Mouse (Mus musculus): ENCODE data around the gene Abat. TPM values are rescaled to one million over a fixed set of nuclear protein-coding genes. Genes with fewer than 3 reads are reported as not detected.
A peak's percentile ranks its signal among the peaks of the same experiment; 100 is the strongest.

The Abat gene
- total and polyA plus RNA-seq, 3 experiments, result 5.7 to 11.5 (median 6.9) TPM

DNA sequence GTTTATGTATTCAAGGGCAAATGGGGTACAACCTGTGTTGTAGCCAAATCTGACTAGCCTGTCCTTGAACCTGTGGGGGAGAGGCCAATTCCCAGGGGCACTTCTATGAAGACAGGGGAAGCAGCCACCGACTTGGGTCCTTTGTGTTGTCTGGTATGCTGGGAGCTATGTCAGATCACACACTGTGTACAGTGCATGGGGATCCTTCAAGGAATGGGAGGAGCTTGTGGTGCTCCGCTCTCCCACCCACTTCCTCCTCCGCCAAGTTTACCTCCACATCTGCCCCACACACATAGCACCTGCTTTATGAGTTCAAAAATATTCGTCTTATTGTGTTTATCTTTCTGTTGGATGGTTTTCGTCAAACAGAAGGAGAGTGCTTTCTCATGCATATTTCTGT, 66.3 kb downstream of the Abat start:
- Histone ChIP-seq H3K79me2 (replicated peaks; ENCODE audit: control insufficient read depth, insufficient read depth, low read length) (no peaks in the 10 kb centered on the region), H3K4me1 (ENCODE audit: control insufficient read depth, insufficient read depth, low read length) (no peaks in the 10 kb centered on the region), H3K9ac (ENCODE audit: low read depth, low read length) (no peak overlapping the region), H3K27me3 (ENCODE audit: control insufficient read depth, insufficient read depth, low read length) (peaks cover 1% of the 10 kb centered on the region; the same call in 1 of the 2 replicates), H3K36me3 (ENCODE audit: control insufficient read depth, insufficient read depth, low read length) (no peaks in the 10 kb centered on the region), H3K4me3 (no peak overlapping the region), H3K27ac (no peak overlapping the region)
- no peak for DNase-seq
- intact Hi-C loops (cut with DNase I), result no loop called here
- TF ChIP-seq POLR2A (IDR thresholded peaks at IDR 0.05; ENCODE audit: insufficient read depth, low read depth, low read length), result no peak
- no peak for TF ChIP-seq EP300 (IDR thresholded peaks at IDR 0.05; ENCODE audit: insufficient read depth, low read depth, low read length)
- no peak for TF ChIP-seq CTCF (IDR thresholded peaks at IDR 0.05)
- 76% methylated on average over 5 of the region's 5 CpGs for WGBS

DNA sequence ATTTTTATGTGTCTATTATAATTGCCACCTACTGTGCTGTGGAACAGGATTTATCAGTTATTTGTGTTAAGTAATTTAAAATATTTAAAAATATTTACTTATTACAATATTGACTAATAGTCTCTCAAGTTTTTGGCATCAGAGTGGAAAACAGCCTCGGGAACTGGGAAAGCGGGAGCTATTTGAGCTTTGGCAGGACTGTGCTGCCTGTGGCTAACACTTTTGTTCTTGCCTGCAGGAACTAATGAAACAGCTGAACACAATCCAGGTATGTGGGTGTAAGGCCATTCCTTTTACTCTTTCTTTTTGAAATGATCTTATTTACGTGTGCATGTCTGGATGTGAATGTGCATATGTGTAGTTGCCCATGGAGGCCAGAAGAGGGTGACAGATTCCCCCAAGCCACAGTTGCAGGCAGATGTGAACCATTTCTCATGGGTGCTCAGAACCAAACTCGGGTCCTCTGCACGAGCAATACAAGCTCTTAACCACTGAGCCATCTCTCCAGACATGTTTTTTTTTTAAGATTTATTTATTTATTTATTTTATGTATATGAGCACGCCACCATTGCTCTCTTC, 68.5 kb downstream of the Abat start:
- H3K9ac ChIP-seq (ENCODE audit: low read depth, low read length), result no peak overlapping the region
- H3K27me3 ChIP-seq (ENCODE audit: control insufficient read depth, insufficient read depth, low read length), result no peaks in the 10 kb centered on the region
- H3K4me1 ChIP-seq (ENCODE audit: control insufficient read depth, insufficient read depth, low read length), result no peaks in the 10 kb centered on the region
- no peak for TF ChIP-seq EP300 (IDR thresholded peaks at IDR 0.05; ENCODE audit: insufficient read depth, low read depth, low read length)
- no peak for TF ChIP-seq POLR2A (IDR thresholded peaks at IDR 0.05; ENCODE audit: insufficient read depth, low read depth, low read length)
- peak; percentile 18; the same call in 1 of the 2 replicates for TF ChIP-seq CTCF (IDR thresholded peaks at IDR 0.05)
- intact Hi-C loops (cut with DNase I), result no loop called here
- DNase-seq, result no peak
- H3K79me2 ChIP-seq (replicated peaks; ENCODE audit: control insufficient read depth, insufficient read depth, low read length), result no peaks in the 10 kb centered on the region
- no peak overlapping the region for H3K27ac ChIP-seq
- WGBS, result 94% methylated on average over 6 of the region's 6 CpGs
- no peaks in the 10 kb centered on the region for H3K36me3 ChIP-seq (ENCODE audit: control insufficient read depth, insufficient read depth, low read length)
- no peak overlapping the region for H3K4me3 ChIP-seq

DNA sequence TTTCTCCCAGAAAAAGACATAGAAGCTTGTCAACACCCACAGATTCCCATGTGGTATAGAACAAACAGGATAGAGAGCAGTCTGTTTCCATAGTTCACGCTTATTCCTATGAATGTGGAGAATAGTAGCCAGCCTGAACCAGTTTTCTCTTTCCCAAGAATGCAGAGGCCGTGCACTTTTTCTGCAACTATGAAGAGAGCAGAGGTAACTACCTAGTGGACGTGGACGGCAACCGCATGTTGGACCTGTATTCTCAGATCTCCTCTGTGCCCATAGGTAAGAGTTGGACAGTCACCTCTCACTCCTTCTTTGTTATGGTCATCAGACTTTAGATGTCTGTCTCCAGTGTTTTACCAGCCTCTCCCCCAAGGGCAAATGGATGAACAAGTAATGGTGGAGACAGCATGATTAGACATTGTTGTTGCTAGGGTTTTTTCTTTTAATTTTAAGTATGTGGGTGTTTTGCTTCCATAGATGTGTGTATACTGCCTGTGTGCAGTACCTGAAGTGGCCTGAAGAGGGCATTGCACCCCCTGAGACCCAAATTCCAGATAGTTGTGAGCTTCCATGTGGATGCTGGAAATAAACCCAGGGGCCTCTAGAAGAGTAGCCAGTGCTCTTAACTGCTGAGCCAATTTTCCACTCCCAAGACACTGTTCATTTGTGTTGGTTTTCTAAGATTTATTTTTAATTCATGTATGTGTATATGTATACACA, 69.5 kb downstream of the Abat start:
- WGBS, result 91% methylated on average over 5 of the region's 5 CpGs
- TF ChIP-seq POLR2A (IDR thresholded peaks at IDR 0.05; ENCODE audit: insufficient read depth, low read depth, low read length), result no peak
- peak; percentile 54 for TF ChIP-seq CTCF (IDR thresholded peaks at IDR 0.05)
- Histone ChIP-seq H3K79me2 (replicated peaks; ENCODE audit: control insufficient read depth, insufficient read depth, low read length) (no peaks in the 10 kb centered on the region), H3K9ac (ENCODE audit: low read depth, low read length) (no peak overlapping the region), H3K36me3 (ENCODE audit: control insufficient read depth, insufficient read depth, low read length) (no peaks in the 10 kb centered on the region), H3K4me3 (no peak overlapping the region), H3K27ac (no peak overlapping the region), H3K4me1 (ENCODE audit: control insufficient read depth, insufficient read depth, low read length) (no peaks in the 10 kb centered on the region), H3K27me3 (ENCODE audit: control insufficient read depth, insufficient read depth, low read length) (no peaks in the 10 kb centered on the region)
- intact Hi-C loops (cut with DNase I), result no loop called here
- DNase-seq, result no peak

DNA sequence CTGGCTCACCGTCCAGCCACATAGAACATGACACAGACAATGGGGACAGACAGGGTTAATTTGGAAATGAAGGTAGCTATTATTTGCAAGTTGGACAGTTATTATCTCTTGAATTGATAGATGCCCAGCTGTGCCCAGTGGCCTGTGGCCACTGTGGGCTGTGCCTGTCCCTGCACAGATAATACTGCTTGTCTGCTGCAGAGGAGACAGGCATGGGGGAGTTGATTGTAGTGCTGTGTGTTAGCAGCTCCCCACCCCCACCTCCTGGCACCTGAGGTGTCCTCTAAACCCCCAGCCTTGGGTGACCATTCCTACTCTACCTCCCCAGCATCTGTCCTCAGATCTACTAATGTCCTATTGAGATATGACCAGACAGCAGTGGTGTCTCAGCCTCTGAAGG, 71.0 kb downstream of the Abat start:
- no peak for TF ChIP-seq CTCF (IDR thresholded peaks at IDR 0.05)
- TF ChIP-seq EP300 (IDR thresholded peaks at IDR 0.05; ENCODE audit: insufficient read depth, low read depth, low read length), result no peak
- TF ChIP-seq POLR2A (IDR thresholded peaks at IDR 0.05; ENCODE audit: insufficient read depth, low read depth, low read length), result no peak
- no peak for DNase-seq
- intact Hi-C loops (cut with DNase I), result no loop called here
- Histone ChIP-seq H3K4me1 (ENCODE audit: control insufficient read depth, insufficient read depth, low read length) (no peaks in the 10 kb centered on the region), H3K79me2 (replicated peaks; ENCODE audit: control insufficient read depth, insufficient read depth, low read length) (no peaks in the 10 kb centered on the region), H3K9ac (ENCODE audit: low read depth, low read length) (no peak overlapping the region), H3K36me3 (ENCODE audit: control insufficient read depth, insufficient read depth, low read length) (no peaks in the 10 kb centered on the region), H3K4me3 (no peak overlapping the region), H3K27me3 (ENCODE audit: control insufficient read depth, insufficient read depth, low read length) (no peaks in the 10 kb centered on the region), H3K27ac (no peak overlapping the region)
- 97% methylated on average over 1 of the region's 1 CpGs for WGBS

DNA sequence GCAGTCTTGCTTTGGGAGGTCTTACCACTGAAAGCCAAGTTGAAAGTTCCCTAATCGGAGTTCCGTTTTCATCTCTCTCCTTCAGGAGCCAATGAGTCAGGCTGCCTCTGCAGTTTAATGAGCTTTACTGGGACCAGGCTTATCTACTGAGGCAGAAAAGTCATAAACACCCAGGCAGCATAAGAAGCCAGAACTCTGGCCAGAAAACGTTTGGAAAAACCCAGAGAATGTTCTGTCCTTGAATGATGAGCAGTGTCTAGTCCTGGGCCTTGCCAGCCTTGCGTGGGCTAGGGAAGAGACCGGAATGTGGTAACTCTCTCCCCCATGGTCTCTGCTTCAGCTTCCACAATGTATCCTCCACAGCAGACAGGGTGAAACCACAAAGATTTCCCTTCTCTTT, 71.8 kb downstream of the Abat start:
- Histone ChIP-seq H3K9ac (ENCODE audit: low read depth, low read length) (no peak overlapping the region), H3K27ac (no peak overlapping the region), H3K4me3 (no peak overlapping the region), H3K79me2 (replicated peaks; ENCODE audit: control insufficient read depth, insufficient read depth, low read length) (no peaks in the 10 kb centered on the region), H3K27me3 (ENCODE audit: control insufficient read depth, insufficient read depth, low read length) (no peaks in the 10 kb centered on the region), H3K4me1 (ENCODE audit: control insufficient read depth, insufficient read depth, low read length) (no peaks in the 10 kb centered on the region), H3K36me3 (ENCODE audit: control insufficient read depth, insufficient read depth, low read length) (no peaks in the 10 kb centered on the region)
- no peak for DNase-seq
- TF ChIP-seq POLR2A (IDR thresholded peaks at IDR 0.05; ENCODE audit: insufficient read depth, low read depth, low read length), result no peak
- no peak for TF ChIP-seq EP300 (IDR thresholded peaks at IDR 0.05; ENCODE audit: insufficient read depth, low read depth, low read length)
- no peak for TF ChIP-seq CTCF (IDR thresholded peaks at IDR 0.05)
- intact Hi-C loops (cut with DNase I), result no loop called here
- 68% methylated on average over 5 of the region's 5 CpGs for WGBS

DNA sequence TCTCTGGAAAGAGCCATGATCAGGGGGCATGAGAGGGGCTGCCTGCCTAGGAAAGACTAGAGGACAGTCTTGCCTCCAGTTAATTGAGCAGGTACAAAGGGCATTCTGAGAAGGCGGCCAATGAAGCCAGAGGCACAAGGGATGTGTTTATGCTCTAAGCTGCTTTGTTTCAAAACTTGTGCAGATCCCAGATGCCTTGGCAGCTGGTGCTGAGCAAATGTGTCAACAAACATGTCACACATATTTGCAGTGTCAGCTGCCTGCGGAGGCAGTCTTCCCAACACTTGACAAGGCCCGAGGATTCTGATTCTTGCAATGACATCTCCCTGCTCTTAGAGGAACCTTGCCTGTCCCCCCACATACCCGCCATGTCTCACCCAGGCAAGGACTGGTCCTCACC, 82.2 kb downstream of the Abat start:
- no peaks in the 10 kb centered on the region for H3K36me3 ChIP-seq (ENCODE audit: control insufficient read depth, insufficient read depth, low read length)
- intact Hi-C loops (cut with DNase I), result no loop called here
- H3K27ac ChIP-seq, result no peak overlapping the region
- H3K27me3 ChIP-seq (ENCODE audit: control insufficient read depth, insufficient read depth, low read length), result no peaks in the 10 kb centered on the region
- DNase-seq, result no peak
- H3K9ac ChIP-seq (ENCODE audit: low read depth, low read length), result no peak overlapping the region
- H3K79me2 ChIP-seq (replicated peaks; ENCODE audit: control insufficient read depth, insufficient read depth, low read length), result no peaks in the 10 kb centered on the region
- H3K4me1 ChIP-seq (ENCODE audit: control insufficient read depth, insufficient read depth, low read length), result no peaks in the 10 kb centered on the region
- TF ChIP-seq CTCF (IDR thresholded peaks at IDR 0.05) (no peak), POLR2A (IDR thresholded peaks at IDR 0.05; ENCODE audit: insufficient read depth, low read depth, low read length) (no peak), EP300 (IDR thresholded peaks at IDR 0.05; ENCODE audit: insufficient read depth, low read depth, low read length) (no peak)
- 58% methylated on average over 4 of the region's 4 CpGs for WGBS
- no peak overlapping the region for H3K4me3 ChIP-seq

Measured in heart, adult 2 months (tissue).